Mouse (Mus musculus): ENCODE data around the gene Lyve1. TPM values are rescaled to one million over a fixed set of nuclear protein-coding genes. Genes with fewer than 3 reads are reported as not detected.

Gene Lyve1
- polyA plus RNA-seq, 1 experiment from 2014 or later: 8.1 TPM

DNA sequence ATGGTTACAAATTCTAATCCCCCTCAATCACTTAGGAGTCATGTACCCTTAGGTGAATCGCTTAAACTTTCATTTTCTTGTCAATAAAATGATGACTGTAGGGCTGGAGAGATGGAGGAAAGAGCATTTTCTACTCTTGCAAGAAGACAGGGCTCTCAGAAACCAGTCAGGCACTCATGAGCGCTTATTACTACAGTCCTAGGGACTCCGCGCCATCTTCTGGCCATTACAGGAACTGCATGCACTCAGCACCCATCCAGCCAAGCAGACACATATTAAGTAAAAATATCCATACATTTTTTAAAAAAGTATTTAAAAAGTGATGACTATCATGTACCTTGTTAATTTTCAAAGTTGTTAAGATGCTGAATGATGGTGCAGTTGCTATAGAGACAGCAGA, 62.0 kb downstream of the Lyve1 start:
- 0 out of 2 replicates have a peak, but pooled peaks have one; percentile 33 for ATAC-seq (ENCODE audit: low read depth)
- Histone ChIP-seq H3K36me3 (no peaks in the 10 kb centered on the region), H3K9me3 (no peaks in the 10 kb centered on the region), H3K9ac (no peak overlapping the region), H3K4me1 (replicated peaks) (peaks cover 6% of the 10 kb centered on the region; the same call in 1 of the 2 replicates), H3K27ac (replicated peaks) (no peak overlapping the region), H3K4me2 (no peak overlapping the region), H3K4me3 (no peak overlapping the region), H3K27me3 (no peaks in the 10 kb centered on the region)
- 2% methylated on average over 4 of the region's 4 CpGs for WGBS

Small RNAs within 50 kb of the gene (microRNA-seq; reads per million reads assigned to microRNA genes)
- gene Gm47282: not detected

Other genes starting within 250 kb of the Lyve1 start
- gene Sbf2, start 248.3 kb downstream of the Lyve1 start, polyA plus RNA-seq (2015; fragmentation: Nextera tagmentation; extraction: Ambion mirVana): 47.4 and 48.5 TPM in 2 replicates
- 2.7 and 4.8 TPM in 2 replicates for gene Adm, start 235.6 kb downstream of the Lyve1 start, polyA plus RNA-seq (2015; fragmentation: Nextera tagmentation; extraction: Ambion mirVana)
- gene Ampd3, start 95.0 kb downstream of the Lyve1 start, polyA plus RNA-seq (2015; fragmentation: Nextera tagmentation; extraction: Ambion mirVana): 5.2 and 5.4 TPM in 2 replicates
- 30.0 and 32.2 TPM in 2 replicates for gene Rnf141, start 18.8 kb downstream of the Lyve1 start, polyA plus RNA-seq (2015; fragmentation: Nextera tagmentation; extraction: Ambion mirVana)
- 1.5 and 1.6 TPM in 2 replicates for gene Mrvi1, start 119.2 kb upstream of the Lyve1 start, polyA plus RNA-seq (2015; fragmentation: Nextera tagmentation; extraction: Ambion mirVana)
- 87.8 and 91.8 TPM in 2 replicates for gene Ctr9, start 165.7 kb upstream of the Lyve1 start, polyA plus RNA-seq (2015; fragmentation: Nextera tagmentation; extraction: Ambion mirVana)
- gene Eif4g2, start 219.8 kb upstream of the Lyve1 start, polyA plus RNA-seq (2015; fragmentation: Nextera tagmentation; extraction: Ambion mirVana): 1,234 and 1,331 TPM in 2 replicates